Mouse (Mus musculus): ENCODE data around the gene Il23a.
A peak's percentile ranks its signal among the peaks of the same experiment; 100 is the strongest.
"Not testable (repeated sequence)": the region's sequence is repeated elsewhere in the genome, so short reads cannot be mapped to it uniquely, and the experiment has no call there.

Il23a gene

DNA sequence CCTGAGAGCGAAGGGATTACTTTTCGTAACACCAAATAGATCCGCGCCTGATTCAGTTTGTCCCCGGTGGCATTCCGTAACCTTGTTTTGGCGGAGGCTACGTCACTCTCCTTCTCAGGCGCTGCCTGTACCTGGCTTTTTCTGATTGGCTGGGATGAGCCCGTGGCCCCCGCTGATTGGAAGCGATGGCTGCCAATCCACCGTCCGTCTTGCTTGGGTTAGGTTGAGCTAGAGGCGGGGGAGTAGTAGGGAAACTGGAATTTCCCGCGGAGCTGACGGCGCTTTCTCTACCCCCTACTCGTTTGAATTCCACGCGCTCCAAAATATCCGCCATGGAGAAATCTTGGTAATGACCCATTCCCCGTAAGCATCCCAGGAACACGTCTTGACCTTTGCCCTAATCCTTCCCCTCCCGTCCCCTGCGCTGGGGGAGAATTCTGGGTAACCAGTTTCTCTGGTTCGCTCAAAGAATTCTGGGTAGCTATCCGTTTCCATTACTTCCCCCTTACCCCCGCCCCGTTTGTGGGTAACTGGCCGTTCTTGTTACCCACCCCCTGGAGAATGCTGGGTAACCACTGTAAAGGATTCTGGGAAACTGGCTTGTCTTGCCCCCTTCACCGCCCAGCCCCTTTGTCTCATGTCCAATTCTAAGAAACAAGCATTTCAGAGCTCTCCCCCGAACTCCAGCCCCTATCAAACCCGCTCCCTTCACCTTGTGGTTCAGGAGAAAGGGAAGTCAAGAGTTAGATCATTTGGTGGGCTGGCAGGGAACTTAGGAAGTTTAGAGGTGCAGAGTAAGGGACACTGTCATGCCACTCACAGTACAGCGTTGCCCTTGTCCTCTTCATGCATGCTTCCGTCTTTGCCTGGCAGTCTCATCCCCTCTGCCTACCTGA is 4.8 kb upstream of the Il23a start, which contains the start of gene Pan2:
Gene Pan2, plus strand, starts transcription at position 210 of the 896 bp plus-strand sequence.
- DNase-seq = peak; percentile 100

DNA sequence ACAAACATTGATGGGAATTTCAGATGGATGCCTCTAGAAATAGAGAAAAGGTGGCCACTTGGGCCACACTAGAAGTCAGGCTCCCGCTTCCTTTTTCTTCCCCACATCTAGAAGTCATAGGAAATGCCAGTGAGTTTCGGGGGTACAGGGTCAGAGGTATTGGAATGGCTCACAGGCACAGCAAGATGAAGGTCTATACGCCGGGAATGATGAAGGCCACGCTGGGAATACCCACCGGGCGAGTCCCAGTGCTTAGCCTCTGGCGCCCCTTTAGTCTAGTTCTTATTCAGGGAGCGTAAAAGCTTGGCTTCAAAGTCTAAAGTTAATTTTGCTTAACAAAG is 4.2 kb upstream of the Il23a start:
- DNase-seq = no peak

DNA sequence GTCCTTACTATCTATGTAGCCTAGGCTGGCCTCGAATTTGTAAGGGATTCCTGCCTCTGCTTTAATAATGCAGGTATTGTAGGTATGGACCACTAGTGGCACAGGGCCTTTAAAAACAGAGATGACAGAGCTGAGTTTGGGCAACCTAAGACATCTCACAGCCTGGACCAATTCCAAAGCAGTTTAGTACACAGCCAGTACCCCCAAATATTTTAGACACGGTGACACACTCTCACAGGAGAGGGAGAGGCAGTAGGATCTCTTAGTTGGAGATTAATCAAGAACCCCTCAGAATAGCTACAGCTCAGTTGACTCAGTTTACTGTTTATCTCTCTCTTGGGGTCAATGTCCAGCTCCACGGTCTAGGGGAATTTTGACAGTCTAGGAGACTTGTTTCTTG is 3.8 kb upstream of the Il23a start:
- DNase-seq = no peak

DNA sequence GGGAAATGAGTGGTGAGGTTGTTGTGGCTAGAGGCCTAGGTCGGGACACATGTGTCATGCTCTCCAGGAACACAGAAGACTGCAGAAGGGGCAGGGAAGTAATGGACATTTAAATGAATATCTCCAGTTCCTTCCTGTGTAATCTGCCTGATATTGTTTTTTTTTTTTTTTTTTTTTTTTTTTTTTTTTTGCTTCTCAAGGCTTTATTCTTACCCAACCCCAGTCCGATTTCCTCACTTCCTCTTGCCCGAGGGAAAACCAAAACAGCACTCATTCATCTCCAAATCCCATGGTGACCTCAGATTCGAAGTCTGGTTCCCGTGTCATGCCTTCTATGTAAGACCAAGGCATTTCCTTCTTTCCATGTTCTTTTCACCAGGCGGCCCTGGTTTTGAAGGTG is 309 bp downstream of the Il23a start:
- no peak for DNase-seq

GRCm38 (mm10) chr10:128297622-128298021 is 930 bp downstream of the Il23a start:
- no peak for DNase-seq

DNA sequence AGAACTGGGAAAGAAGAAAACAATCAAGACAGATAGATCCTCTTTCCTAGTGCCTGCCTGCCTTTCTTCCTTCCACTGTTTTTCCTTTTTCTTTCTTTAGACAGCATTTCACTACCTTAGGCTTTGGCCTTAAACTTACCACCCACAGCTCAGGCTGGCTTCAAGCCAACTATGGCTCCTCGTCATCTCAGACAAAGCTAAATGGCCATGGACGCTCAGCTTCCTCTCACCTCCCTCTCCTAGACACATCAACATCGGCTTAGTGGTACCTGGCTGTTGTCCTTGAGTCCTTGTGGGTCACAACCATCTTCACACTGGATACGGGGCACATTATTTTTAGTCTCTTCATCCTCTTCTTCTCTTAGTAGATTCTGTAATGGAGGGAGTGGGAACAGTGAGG is 1.3 kb downstream of the Il23a start:
- DNase-seq = no peak

DNA sequence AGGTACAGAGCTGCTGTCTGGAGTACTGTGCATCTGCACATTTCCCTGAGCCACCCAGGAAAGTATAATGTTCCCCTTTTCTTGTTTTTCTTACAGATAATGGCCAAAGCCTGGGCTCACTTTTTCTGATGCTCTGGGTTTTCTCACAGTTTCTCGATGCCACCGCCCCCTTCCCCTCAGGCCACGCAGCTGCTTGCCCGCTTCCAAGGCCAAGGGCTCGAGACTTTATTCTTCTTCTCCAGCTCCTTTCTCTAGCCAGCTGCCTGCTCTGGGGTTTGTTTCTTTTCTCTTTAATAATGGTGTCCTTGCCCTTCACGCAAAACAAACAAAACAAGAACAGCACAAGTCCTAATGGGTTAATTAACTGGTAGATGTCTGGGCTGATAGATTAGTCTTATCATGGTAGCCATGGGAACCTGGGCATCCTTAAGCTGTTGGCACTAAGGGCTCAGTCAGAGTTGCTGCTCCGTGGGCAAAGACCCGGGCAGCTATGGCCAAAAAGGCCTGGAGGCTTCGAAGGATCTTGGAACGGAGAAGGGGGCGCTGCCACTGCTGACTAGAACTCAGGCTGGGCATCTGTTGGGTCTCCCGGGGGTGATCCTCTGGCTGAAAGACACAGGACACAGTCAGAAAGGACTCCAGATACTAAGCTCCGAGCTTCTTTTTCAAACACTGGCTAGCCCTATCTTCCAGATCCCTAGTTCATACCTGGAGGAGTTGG is 2.0 kb downstream of the Il23a start:
- DNase-seq = no peak

- DNase-seq = peak; percentile 96
These were observed 8.0 kb downstream of the Il23a start for GRCm38 (mm10) chr10:128290594-128290993.

- DNase-seq = peak; percentile 91
These were observed 14.7 kb downstream of the Il23a start for GRCm38 (mm10) chr10:128283604-128284579.

GRCm38 (mm10) chr10:128282886-128283450 is 15.6 kb downstream of the Il23a start:
- DNase-seq = no peak

GRCm38 (mm10) chr10:128281682-128282081 is 16.9 kb downstream of the Il23a start:
- no peak for DNase-seq

DNA sequence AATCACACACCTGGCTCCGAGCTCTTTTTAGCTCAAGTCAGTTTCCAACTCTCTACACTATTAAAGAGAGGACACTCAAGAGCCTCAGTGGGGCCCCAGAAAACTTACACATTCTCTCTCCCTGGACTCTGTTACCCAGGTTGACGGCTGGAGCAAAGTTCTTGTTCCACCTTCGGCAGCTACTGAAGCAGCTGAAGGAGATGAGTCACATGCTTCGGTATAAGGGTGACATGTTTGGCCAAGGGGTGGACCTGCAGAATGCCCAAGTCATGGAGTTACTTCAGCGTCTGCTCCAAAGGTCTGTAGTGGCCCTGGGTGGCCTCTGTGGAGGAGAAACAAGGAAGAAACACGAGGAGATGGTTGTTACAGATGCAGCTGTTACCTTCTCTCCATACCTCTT is 17.6 kb downstream of the Il23a start:
- no peak for DNase-seq

GRCm38 (mm10) chr10:128278158-128278557 is 20.4 kb downstream of the Il23a start:
- DNase-seq = no peak

DNA sequence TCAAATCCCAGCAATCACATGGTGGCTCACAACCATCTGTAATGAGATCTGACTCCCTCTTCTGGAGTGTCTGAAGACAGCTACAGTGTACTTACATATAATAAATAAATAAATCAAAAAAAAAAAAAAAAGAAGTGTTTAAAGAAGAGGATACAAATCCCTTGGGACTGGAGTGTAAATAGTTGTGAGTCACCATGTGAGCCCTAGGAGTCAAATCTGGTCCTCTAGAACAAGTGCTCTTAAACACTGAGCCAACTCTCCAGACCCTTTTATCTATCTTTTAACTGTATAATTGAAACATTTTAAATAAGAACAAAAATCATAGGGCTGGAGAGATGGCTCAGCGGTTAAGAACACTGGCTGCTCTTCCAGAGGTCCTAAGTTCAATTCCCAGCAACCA is 23.2 kb downstream of the Il23a start:
- not testable (repeated sequence) for DNase-seq

- DNase-seq = not testable (repeated sequence)
These were observed 25.6 kb downstream of the Il23a start for GRCm38 (mm10) chr10:128272819-128273439.

- DNase-seq = no peak
These were observed 26.7 kb downstream of the Il23a start for GRCm38 (mm10) chr10:128271883-128272282.

- DNase-seq = peak; percentile 92
These were observed 27.7 kb downstream of the Il23a start for GRCm38 (mm10) chr10:128270866-128271265.

DNA sequence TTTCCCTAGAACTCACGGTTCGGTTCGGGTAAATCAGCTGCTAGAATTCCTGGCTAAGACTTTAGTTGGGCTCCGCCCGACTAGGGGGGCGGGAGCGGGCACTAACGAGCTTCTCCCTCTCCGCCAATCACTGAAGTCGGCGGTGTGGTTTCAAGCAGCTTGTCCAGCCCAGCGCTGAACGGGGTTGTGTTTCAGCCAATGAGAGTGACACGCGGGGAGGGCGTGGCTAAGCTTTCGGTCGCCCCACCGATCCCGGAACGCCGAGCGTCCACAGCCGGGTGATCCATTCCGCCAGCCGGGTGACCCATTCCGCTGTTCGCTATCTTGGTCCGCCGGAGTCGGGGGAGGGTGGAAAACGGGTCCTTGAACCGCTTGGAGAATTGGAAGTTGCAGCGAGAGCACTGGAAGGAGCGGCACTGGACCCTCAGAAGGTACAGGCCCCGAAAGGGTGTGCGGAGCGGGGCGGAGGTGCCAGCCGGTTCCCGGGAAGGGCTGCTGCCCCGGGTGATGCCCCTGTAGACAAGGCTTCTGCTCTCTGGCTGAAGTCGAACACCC is 28.2 kb downstream of the Il23a start, which contains the start of gene Stat2:
Gene Stat2, plus strand, starts transcription at position 273 of the 555 bp plus-strand sequence.
- DNase-seq = peak; percentile 100

DNA sequence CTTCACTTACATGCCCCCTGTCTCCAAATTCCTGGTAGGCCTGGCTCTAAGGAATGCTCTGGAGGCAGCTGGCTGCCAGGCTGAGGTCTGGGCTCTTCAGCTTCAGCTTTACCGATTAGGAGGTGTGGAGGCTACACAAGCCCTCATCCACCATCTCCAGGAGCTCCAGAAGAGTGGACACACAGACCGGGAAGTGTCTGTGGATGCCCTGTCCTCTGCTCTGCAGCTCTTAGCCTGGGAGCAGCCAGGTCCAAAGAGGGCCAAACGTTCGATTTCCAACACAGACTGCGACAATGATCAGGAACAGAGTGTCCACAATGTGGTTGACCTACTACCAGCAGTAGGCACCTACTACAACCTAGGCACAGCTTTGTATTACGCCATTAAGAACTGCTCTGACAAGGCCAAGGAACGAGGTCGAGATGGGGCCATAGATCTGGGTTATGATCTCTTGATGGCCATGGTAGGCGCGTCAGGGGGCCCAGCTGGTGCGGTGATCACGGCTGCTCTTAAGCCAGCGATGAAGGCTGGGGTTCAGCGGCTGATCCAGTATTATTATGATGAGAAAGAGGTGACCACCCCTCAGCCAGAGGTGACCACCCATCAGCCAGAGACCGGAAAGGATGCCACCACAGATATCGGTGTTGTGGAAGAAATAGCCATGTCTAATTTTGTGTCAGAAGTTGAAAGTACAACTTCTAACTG is 29.2 kb downstream of the Il23a start:
- peak; percentile 94 for DNase-seq

- no peak for DNase-seq
These were observed 30.2 kb downstream of the Il23a start, which contains the start of gene Apof for GRCm38 (mm10) chr10:128268371-128268770. Apof (plus strand) TSS chr10:128268671.
